Mouse (Mus musculus) spleen, postnatal 4 days (tissue): Measurements from ENCODE around the gene Jchain.
A peak's percentile ranks its signal among the peaks of the same experiment; 100 is the strongest.

ENCODE experiments used
- DNase-seq, 2 experiments: peaks; one replicate each; pipeline ENCODE4 v3.0.0; 2022; ENCODE audit warnings: low spot score in 2 of 2

Gene Jchain

GRCm38 (mm10) chr5:88527657-88528056 lies at the start of gene Jchain:
Gene Jchain, minus strand, starts transcription at chr5:88527891.
- no peak for DNase-seq

GRCm38 (mm10) chr5:88575506-88576338 lies 48.0 kb upstream of the Jchain start:
- peak in 1 of 2 experiments; percentile 47 for DNase-seq

- DNase-seq, result no peak
Measured at GRCm38 (mm10) chr5:88574829-88575228, 47.1 kb upstream of the Jchain start.

DNA sequence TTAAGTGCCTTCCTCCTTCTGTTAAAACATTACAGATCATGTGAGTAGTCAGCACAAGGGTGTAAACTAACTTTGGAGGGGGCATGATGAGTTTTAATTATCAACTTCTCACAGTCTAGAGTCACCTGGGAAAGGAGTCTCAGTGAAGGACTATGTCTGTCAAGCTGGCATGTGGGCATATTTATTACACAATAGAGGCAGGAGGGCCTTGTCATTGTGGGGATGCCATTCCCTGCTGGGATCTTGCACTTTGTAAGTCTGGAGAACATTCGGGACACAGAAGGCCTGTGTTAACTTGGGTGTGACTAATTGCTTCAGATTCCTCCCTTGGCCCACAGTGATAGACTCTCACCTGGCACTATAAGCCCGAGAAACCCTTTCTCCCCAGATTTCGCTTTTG lies 41.9 kb upstream of the Jchain start:
- DNase-seq, result no peak

DNA sequence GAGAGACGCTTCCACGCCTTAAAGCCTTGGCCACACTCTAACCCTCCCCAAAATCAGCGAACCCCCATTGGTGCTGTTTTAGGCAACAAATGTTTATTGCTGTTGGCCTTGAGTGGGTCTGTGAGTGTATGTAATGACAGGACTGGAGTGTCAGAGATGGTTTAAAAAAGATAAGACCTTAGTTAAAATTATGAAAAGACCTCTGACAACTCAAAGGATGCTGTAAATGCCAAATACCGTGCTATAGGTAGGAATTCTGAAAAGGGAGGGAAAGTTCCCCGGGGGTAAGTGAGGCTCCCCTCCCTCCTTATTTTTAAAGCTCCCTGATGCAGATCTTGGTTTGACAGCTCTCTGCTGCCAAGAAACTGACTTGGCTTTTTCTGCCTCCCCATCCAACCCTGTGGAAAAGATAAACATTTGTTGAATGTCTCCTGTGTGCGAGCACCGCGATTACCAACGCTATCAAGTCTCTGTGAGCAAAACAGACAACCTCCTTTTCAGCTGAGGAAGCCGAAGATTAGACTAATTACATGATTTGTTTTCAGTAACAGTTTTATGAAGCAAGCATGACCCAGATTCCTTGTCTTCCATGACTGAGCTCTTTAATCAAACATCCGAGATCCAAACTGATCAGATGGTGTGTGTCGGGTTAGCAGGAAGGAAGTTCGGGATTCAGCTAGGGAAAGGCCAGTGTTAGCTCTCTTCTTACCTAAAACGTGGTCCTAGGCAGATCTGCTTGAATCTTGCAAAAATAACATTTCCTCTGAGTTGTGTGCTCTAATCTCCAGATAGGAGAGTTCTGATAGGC lies 38.5 kb upstream of the Jchain start:
- DNase-seq, result peak in 1 of 2 experiments; percentile 56

DNA sequence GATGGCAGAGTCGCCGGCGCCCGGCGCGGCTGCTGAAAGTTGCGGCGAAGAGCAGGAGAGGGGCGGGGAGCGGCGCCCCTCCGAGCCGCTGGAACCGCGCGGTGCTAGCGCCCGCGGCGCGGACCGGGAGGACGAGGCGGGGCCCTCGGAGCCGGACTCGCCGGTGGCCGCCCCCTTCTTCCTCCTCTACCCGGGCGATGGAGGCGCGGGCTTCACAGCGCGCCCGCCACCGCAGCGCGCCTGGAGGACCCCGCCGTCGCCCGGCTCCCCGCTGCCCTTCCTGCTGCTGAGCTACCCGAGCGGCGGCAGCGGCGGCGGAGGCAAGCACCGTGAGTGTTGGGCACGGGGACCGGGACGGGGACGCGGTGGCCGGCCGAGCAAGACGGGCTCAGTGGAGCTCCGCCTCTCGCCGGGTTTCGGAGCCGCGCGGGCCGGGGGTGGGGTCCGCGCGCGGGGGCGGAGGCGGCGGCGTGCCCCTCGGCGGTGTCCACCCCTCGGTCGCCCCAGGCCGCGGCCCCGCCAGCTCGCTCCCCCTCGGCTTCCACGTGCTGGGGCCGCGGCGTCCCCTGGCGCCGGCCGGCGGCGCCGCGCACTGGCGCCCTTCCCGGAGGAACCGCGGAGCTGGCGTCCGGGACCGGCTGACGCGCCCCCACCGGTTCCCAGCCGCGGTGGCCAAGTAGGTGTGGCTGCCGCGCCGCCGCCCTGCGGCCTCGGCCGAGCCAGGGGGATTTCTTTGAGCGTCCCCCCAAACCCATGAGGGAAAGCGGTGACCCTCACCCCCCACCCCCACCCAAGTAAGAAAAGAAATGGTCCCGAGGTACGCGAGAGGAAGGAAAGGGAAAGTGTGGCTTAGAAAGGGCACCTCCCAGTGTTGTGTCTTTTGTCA lies 37.7 kb upstream of the Jchain start:
- peak; percentile 43 to 76 for DNase-seq

DNA sequence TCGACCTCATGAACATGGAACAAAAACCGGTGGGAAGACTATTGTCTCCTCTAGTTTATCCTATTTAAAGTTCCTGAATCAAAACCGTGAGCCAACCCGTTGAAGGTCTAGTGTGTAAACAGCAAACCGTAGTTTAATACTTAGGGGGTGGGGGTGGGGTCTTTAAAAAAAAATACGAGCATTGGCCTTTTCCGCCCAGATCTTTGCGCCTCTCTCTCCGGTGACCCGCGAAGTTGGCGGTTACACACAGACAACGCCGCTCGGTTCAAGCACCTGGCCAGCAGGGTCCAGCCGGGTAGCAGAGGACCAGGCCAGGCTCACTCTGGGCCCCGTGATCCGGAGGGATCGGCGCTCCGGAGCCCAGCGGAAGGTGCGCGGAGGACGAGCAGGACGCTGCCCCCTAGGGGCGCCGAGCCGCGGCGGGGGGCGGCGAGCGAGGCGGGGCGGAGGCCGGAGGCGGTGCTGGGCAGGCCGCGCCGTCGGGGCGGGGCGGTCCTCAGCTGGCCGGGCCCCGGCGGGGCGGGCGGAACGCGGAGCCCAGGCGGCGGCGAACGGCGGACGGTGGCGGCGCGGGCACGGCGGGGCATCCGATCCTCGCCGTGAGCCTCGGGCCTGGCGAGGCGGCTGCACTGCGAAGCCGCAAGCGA lies 36.9 kb upstream of the Jchain start, which contains the start of gene Rufy3:
Gene Rufy3, plus strand, starts transcription at position 540 of the 647 bp plus-strand sequence.
- DNase-seq, result peak; percentile 79 to 90

- DNase-seq, result peak in 1 of 2 experiments; percentile 45
Measured at GRCm38 (mm10) chr5:88562863-88563780, 35.4 kb upstream of the Jchain start.

DNA sequence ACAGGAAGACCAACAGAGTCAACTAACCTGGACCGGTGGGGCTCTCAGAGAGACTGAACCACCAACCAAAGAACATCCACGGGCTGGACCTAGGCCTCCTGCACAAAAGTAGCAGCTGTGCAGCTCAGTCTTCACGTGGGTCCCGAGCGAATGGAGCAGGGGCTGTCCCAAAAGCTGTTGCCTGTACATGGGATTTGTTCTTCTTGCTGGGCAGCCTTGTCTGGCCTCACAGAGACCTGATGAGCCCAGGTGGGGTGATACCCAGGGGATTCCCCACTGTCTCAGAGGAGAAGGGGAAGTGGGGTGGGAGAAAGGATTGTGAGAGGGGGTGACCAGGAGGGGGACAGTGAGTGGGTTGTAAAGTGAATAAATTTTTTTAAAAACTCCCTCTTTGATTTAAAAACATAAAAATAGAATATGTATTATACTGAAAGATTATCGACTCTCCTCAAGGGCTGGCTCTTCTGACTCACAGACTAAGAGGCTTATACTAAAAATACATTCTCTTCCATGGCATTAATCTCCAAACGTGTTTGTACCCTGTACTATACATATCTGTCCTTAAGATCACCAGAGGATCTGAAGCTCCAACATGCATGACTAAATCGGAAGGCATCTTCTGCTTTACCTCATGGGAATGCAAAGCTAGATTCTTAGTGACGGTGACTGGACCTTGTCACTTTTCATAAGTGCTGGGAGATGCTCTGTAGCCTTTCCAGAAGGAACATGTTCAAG lies 33.6 kb upstream of the Jchain start:
- DNase-seq, result peak in 1 of 2 experiments; percentile 56

- DNase-seq, result no peak
Measured at GRCm38 (mm10) chr5:88558991-88559390, 31.3 kb upstream of the Jchain start.

DNA sequence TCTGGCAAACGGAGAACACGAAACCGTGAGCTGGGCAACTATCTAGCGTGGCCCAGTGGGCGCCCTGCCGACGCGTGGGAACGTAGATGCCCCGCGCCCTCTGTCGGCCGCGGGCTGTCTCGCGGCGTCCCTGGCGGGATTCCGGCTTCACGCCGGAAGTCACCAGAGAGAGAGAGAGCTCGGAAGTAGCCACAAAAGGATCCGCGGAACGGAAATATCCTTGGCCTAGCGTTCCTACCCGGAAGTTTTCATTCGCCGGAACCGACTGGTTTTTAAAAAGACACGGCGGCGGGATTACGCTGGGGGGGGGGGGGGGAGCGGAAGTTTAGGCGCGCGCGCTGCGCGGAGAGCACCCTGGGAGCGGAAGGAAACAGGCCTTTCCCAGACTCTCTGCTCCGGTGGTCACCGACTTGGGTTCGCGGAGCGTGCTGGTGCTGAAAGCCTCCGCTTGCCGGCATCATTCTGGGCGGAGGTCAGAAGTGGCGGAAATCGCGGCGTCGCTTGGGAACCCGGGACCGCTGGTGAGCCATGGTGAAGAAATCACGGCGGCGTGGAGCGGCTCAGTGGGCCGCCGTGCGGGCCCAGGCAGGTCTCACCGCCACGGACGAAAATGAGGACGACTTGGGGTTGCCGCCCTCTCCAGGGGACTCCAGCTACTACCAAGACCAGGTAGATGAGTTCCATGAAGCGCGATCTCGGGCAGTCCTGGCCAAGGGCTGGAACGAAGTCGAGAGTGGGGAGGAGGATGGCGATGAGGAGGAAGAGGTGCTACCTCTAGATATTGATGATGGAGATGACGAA lies 26.6 kb upstream of the Jchain start, which contains the start of gene Utp3:
Gene Utp3, plus strand, starts transcription at position 377 of the 801 bp plus-strand sequence.
- peak; percentile 96 to 97 for DNase-seq

DNA sequence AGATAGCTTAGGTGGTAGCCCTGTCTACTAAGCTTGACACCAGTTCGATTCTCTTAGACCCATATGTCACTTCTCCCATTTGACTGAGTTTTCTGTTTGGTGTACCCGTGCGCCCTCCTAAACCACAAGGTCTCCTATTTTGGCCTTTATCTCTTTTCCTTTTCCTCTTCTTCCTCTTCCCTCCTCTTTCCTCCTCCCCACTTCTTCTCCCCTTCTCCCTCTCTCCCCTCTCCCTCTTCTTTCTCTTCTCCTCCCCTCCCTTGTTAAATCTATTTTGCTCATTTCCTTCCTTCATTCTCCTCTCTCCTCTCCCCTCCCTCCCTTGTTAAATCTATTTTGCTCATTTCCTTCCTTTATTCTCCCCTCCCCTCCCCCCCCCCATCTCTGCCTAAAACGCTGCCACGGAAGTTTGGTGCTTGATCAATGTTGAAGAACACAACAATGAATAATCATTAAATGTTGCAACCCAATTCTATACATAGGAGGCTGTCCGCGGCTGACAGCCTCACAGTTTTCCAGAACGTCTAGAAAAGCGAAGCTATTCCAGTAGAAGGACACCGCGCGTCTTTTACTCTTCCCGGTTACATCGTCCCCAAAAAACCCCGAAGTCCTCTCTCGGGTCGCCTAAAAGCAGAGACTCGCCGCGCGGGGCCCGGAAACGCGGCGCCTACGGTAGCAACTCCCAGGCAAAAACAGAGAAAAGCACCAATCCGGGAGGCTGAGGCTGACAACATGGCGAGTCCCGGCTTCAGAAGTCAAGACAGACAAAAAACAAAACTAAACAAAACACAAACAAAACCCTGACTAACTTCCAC lies 25.8 kb upstream of the Jchain start:
- no peak for DNase-seq

GRCm38 (mm10) chr5:88545536-88545935 lies 17.8 kb upstream of the Jchain start:
- peak in 1 of 2 experiments; percentile 30 for DNase-seq

DNA sequence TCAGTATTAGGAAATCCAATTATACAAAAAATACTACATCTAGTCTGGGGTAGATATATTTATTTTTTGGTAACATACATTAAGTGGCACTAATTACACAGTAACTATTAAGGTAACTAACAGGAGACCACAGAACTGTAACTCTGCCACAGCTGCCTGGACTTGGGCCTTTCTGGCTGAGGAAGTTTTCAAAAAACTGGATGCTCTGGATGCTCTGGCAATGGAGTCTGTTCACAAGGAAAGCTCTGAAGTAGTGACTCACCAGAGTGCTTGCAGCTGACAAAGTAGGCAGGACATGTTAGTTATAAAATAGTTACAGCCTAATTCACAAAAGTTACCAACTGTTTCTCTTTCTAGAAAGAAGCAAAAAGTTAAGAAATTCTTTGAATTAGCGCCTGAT lies 16.7 kb upstream of the Jchain start:
- DNase-seq, result peak in 1 of 2 experiments; percentile 26

DNA sequence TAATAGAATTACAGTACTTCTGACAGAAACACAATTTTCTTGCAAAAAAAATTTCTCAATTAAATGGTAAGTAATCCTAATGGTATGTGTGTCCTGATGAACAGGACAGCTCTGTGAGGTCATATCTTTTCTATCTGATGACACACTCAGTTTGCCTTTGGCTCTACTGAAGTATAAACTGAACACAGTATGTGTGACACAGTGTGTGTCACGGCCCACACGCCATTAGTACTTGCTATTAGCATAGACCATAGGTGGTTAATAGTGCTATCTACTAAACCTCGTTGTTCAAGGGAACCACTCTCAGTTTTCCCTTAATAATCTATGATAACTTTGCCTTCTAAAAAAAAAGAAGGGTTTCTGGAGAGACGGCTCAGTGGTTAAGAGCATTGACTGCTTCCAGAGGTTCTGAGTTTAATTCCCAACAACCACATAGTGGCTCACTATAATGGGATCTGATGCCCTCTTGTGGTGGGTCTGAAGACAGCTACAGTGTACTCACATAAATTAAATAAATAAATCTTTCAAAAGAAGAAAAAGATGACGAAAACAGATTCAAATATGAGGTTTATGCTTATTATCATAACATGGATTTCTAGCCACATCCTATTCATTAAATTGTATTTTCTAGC lies 15.1 kb upstream of the Jchain start:
- DNase-seq, result peak in 1 of 2 experiments; percentile 54

GRCm38 (mm10) chr5:88540845-88541244 lies 13.2 kb upstream of the Jchain start:
- DNase-seq, result no peak

DNA sequence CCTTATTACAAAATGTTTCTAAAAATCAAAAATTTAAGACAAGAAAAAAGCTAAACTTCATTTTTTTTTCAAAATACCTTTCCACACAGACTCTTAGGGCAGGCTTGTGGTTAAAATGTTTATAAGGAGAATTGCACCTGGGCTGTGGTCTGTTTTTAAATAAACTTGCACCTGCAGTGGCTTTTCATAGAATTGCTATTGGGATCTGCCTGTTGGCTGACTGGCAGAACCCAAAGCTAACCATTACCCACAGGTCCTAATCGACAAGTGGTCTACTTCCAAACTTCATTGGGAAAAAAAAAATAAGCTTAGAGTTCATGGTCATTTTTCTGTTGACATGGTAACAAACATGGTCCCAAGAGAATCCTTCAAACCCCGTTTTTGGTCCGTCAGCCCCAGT lies 7.0 kb upstream of the Jchain start:
- DNase-seq, result no peak
